Mouse (Mus musculus) olfactory bulb, adult 2 months (tissue): ENCODE measurements around the gene Ak1.

Experiments used
- CTCF ChIP-seq: fragments of 200-500 bp; IDR thresholded peaks from 2 replicates; pipeline ENCODE4 v1.5.1; 2012; ENCODE audit warnings: low read depth, mild to moderate bottlenecking, low read length, moderate library complexity; ENCODE audit not compliant: insufficient read depth
- POLR2A ChIP-seq: fragments of 200-500 bp; IDR thresholded peaks from 2 replicates; pipeline ENCODE4 v1.6.1; 2012; ENCODE audit warnings: mild to moderate bottlenecking, low read depth, low read length, moderate library complexity; ENCODE audit not compliant: insufficient read depth

GRCm38 (mm10) chr2:32606161-32607142 is 15.1 kb upstream of the Ak1 start:
- TF ChIP-seq CTCF = no peak
- no peak for TF ChIP-seq POLR2A
